Mouse (Mus musculus) lung, embryonic 15.5 days (tissue): Measurements from ENCODE around the gene Lyl1. TPM values are rescaled to one million over a fixed set of nuclear protein-coding genes. Genes with fewer than 3 reads are reported as not detected.
A peak's percentile ranks its signal among the peaks of the same experiment; 100 is the strongest.

Experiments used
- ATAC-seq: fragments of 200-750 bp; cut with Nextera tagmentation; 2 replicates; pipeline ENCODE4 v1.8.0; 2017; ENCODE audit warnings: moderate number of reproducible peaks, borderline replicate concordance; ENCODE audit not compliant: low FRiP score, low TSS enrichment; ENCODE audit errors: extremely low read depth
- H3K27ac ChIP-seq: fragments of 300-500 bp; sonication (generic); 2 replicates; pipeline ENCODE4 v1.5.1; 2015; ENCODE audit warnings: moderate library complexity, mild to moderate bottlenecking, inconsistent platforms
- H3K27me3 ChIP-seq: fragments of 300-500 bp; sonication (generic); 2 replicates; pipeline ENCODE4 v1.6.1; 2015; ENCODE audit warnings: inconsistent platforms
- H3K36me3 ChIP-seq: fragments of 300-500 bp; sonication (generic); 2 replicates; pipeline ENCODE4 v1.6.1; 2015; ENCODE audit warnings: inconsistent platforms
- H3K4me1 ChIP-seq: fragments of 300-500 bp; sonication (generic); 2 replicates; pipeline ENCODE4 v1.6.1; 2015; ENCODE audit warnings: inconsistent platforms
- H3K4me2 ChIP-seq: fragments of 300-500 bp; sonication (generic); 2 replicates; pipeline ENCODE4 v1.6.1; 2015; ENCODE audit warnings: inconsistent platforms, mild to moderate bottlenecking, moderate library complexity
- H3K4me3 ChIP-seq: fragments of 300-500 bp; sonication (generic); 2 replicates; pipeline ENCODE4 v1.5.1; 2015; ENCODE audit warnings: mild to moderate bottlenecking, inconsistent platforms
- H3K9ac ChIP-seq: fragments of 300-500 bp; sonication (generic); 2 replicates; pipeline ENCODE4 v1.6.1; 2015; ENCODE audit warnings: inconsistent platforms
- H3K9me3 ChIP-seq: fragments of 300-500 bp; sonication (generic); 2 replicates; pipeline ENCODE4 v1.6.1; 2016; ENCODE audit warnings: inconsistent platforms
- WGBS: fragments of 180-500 bp; shearing (Covaris S2); methylation state at CpG from one replicate; pipeline ENCODE4 v1.1.7; 2015; 5-methylcytosine and 5-hydroxymethylcytosine counted together
- polyA plus RNA-seq: library from polyadenylated mRNA; unstranded; fragments of >200 nt; fragmentation: Nextera tagmentation; extraction: Ambion mirVana; gene quantifications from 2 replicates; pipeline ENCODE4 v1.2.1, GENCODE M21; 2015

Gene Lyl1
- polyA plus RNA-seq, 1 experiment from 2014 or later, result 12.1 TPM

GRCm38 (mm10) chr8:84705960-84706359 is 4.7 kb downstream of the Lyl1 start:
- Histone ChIP-seq H3K4me2 (peak overlapping the region; percentile 58), H3K9ac (peak overlapping the region; percentile 40), H3K4me1 (peaks cover 70% of the 10 kb centered on the region), H3K9me3 (no peaks in the 10 kb centered on the region), H3K4me3 (peak overlapping the region; percentile 36), H3K27me3 (peaks cover 33% of the 10 kb centered on the region), H3K36me3 (peaks cover 8% of the 10 kb centered on the region; the same call in 1 of the 2 replicates), H3K27ac (no peak overlapping the region; the same call in 1 of the 2 replicates)
- ATAC-seq, result no peak
- WGBS, result 19% methylated on average over 12 of the region's 12 CpGs

- Histone ChIP-seq H3K9ac (peak overlapping the region; percentile 38), H3K4me3 (peak overlapping the region; percentile 31), H3K4me2 (peak overlapping the region; percentile 52), H3K4me1 (peaks cover 70% of the 10 kb centered on the region), H3K9me3 (no peaks in the 10 kb centered on the region), H3K36me3 (peaks cover 8% of the 10 kb centered on the region; the same call in 1 of the 2 replicates), H3K27ac (peak overlapping the region; percentile 87), H3K27me3 (peaks cover 33% of the 10 kb centered on the region)
- 22% methylated on average over 44 of the region's 45 CpGs for WGBS
- no peak for ATAC-seq
Observed at GRCm38 (mm10) chr8:84706610-84707266, 5.5 kb downstream of the Lyl1 start.

GRCm38 (mm10) chr8:84707267-84707883 is 6.1 kb downstream of the Lyl1 start:
- Histone ChIP-seq H3K4me2 (peak overlapping the region; percentile 52), H3K27me3 (peaks cover 32% of the 10 kb centered on the region)
- WGBS, result 19% methylated on average over 22 of the region's 22 CpGs

GRCm38 (mm10) chr8:84708071-84708541 is 6.8 kb downstream of the Lyl1 start:
- peak overlapping the region; percentile 31; the same call in 1 of the 2 replicates for H3K4me3 ChIP-seq

More at GRCm38 (mm10) chr8:84707267-84707883, 6.1 kb downstream of the Lyl1 start:
- Histone ChIP-seq H3K9me3 (no peaks in the 10 kb centered on the region), H3K9ac (peak overlapping the region; percentile 38), H3K27ac (peak overlapping the region; percentile 87), H3K4me3 (peak overlapping the region; percentile 31), H3K4me1 (peaks cover 74% of the 10 kb centered on the region), H3K36me3 (peaks cover 8% of the 10 kb centered on the region; the same call in 1 of the 2 replicates)
- ATAC-seq, result peak; percentile 19; the same call in 1 of the 2 replicates

GRCm38 (mm10) chr8:84708774-84709475 is 7.7 kb downstream of the Lyl1 start:
- no peak overlapping the region for H3K4me3 ChIP-seq
- peak overlapping the region; percentile 13; the same call in 1 of the 2 replicates for H3K27ac ChIP-seq
- peak overlapping the region; percentile 27; the same call in 1 of the 2 replicates for H3K4me2 ChIP-seq
- H3K9me3 ChIP-seq, result no peaks in the 10 kb centered on the region
- peaks cover 20% of the 10 kb centered on the region for H3K27me3 ChIP-seq
- peaks cover 11% of the 10 kb centered on the region; the same call in 1 of the 2 replicates for H3K36me3 ChIP-seq
- WGBS, result 19% methylated on average over 12 of the region's 12 CpGs
- peaks cover 84% of the 10 kb centered on the region for H3K4me1 ChIP-seq
- peak; percentile 21 for ATAC-seq
- no peak overlapping the region for H3K9ac ChIP-seq

More at GRCm38 (mm10) chr8:84708071-84708541, 6.8 kb downstream of the Lyl1 start:
- Histone ChIP-seq H3K4me1 (peaks cover 79% of the 10 kb centered on the region), H3K4me2 (peak overlapping the region; percentile 52), H3K27me3 (peaks cover 25% of the 10 kb centered on the region), H3K9ac (no peak overlapping the region; the same call in 1 of the 2 replicates), H3K27ac (peak overlapping the region; percentile 87), H3K9me3 (no peaks in the 10 kb centered on the region), H3K36me3 (peaks cover 8% of the 10 kb centered on the region; the same call in 1 of the 2 replicates)
- no peak for ATAC-seq
- 39% methylated on average over 15 of the region's 15 CpGs for WGBS

- Histone ChIP-seq H3K4me1 (peaks cover 86% of the 10 kb centered on the region), H3K9ac (no peak overlapping the region), H3K27ac (0 out of 2 replicates have a peak overlapping the region, but pooled peaks have one; percentile 27), H3K4me3 (no peak overlapping the region), H3K36me3 (peaks cover 11% of the 10 kb centered on the region; the same call in 1 of the 2 replicates), H3K27me3 (peaks cover 18% of the 10 kb centered on the region), H3K4me2 (no peak overlapping the region), H3K9me3 (no peaks in the 10 kb centered on the region)
- ATAC-seq, result no peak
- 96% methylated on average over 1 of the region's 1 CpGs for WGBS
Observed at GRCm38 (mm10) chr8:84709931-84710330, 8.7 kb downstream of the Lyl1 start.

- Histone ChIP-seq H3K27me3 (peaks cover 18% of the 10 kb centered on the region), H3K4me2 (peak overlapping the region; percentile 7; the same call in 1 of the 2 replicates), H3K9me3 (no peaks in the 10 kb centered on the region), H3K9ac (peak overlapping the region; percentile 21; the same call in 1 of the 2 replicates), H3K27ac (peak overlapping the region; percentile 98), H3K4me1 (peaks cover 87% of the 10 kb centered on the region), H3K36me3 (peaks cover 15% of the 10 kb centered on the region; the same call in 1 of the 2 replicates), H3K4me3 (no peak overlapping the region)
- WGBS, result 51% methylated on average over 3 of the region's 3 CpGs
- no peak for ATAC-seq
Observed at GRCm38 (mm10) chr8:84711312-84711711, 10.1 kb downstream of the Lyl1 start.

- peak; percentile 92 for ATAC-seq
- WGBS, result 13% methylated on average over 11 of the region's 11 CpGs
- Histone ChIP-seq H3K27me3 (peaks cover 10% of the 10 kb centered on the region; the same call in 1 of the 2 replicates), H3K36me3 (peaks cover 18% of the 10 kb centered on the region), H3K27ac (peak overlapping the region; percentile 98), H3K4me2 (peak overlapping the region; percentile 44), H3K4me3 (0 out of 2 replicates have a peak overlapping the region, but pooled peaks have one; percentile 10), H3K9me3 (no peaks in the 10 kb centered on the region), H3K4me1 (peaks cover 79% of the 10 kb centered on the region), H3K9ac (peak overlapping the region; percentile 24)
Observed at GRCm38 (mm10) chr8:84711933-84712758, 10.9 kb downstream of the Lyl1 start.

- Histone ChIP-seq H3K9ac (0 out of 2 replicates have a peak overlapping the region, but pooled peaks have one; percentile 4), H3K27me3 (peaks cover 5% of the 10 kb centered on the region; the same call in 1 of the 2 replicates), H3K27ac (peak overlapping the region; percentile 98), H3K4me2 (peak overlapping the region; percentile 34; the same call in 1 of the 2 replicates), H3K36me3 (peaks cover 24% of the 10 kb centered on the region), H3K4me1 (peaks cover 73% of the 10 kb centered on the region), H3K4me3 (no peak overlapping the region), H3K9me3 (no peaks in the 10 kb centered on the region)
- ATAC-seq, result peak; percentile 50
- 2% methylated on average over 3 of the region's 3 CpGs for WGBS
Observed at GRCm38 (mm10) chr8:84712759-84713120, 11.5 kb downstream of the Lyl1 start.

GRCm38 (mm10) chr8:84713381-84713780 is 12.1 kb downstream of the Lyl1 start:
- H3K4me3 ChIP-seq, result no peak overlapping the region
- H3K27ac ChIP-seq, result peak overlapping the region; percentile 98
- H3K4me1 ChIP-seq, result peaks cover 67% of the 10 kb centered on the region
- no peak for ATAC-seq
- WGBS, result 59% methylated on average over 4 of the region's 4 CpGs
- H3K36me3 ChIP-seq, result peaks cover 21% of the 10 kb centered on the region
- peak overlapping the region; percentile 24; the same call in 1 of the 2 replicates for H3K9ac ChIP-seq
- peak overlapping the region; percentile 34; the same call in 1 of the 2 replicates for H3K4me2 ChIP-seq
- H3K27me3 ChIP-seq, result no peaks in the 10 kb centered on the region
- H3K9me3 ChIP-seq, result no peaks in the 10 kb centered on the region
